Mouse (Mus musculus) ovary, postnatal 10 days (tissue): ENCODE results near the gene Tmem263.
A peak's percentile ranks its signal among the peaks of the same experiment; 100 is the strongest.

Experiments
- DNase-seq: peaks from one replicate; pipeline ENCODE4 v3.0.0; 2022; ENCODE audit warnings: low spot score

Gene Tmem263

GRCm38 (mm10) chr10:85102247-85103084 lies at the start of gene Tmem263, which contains the start of gene Fhl4:
Tmem263 (plus strand) TSS chr10:85102627.
Fhl4 (minus strand) TSS chr10:85102495.
- DNase-seq: peak; percentile 75

- no peak for DNase-seq
Measured at GRCm38 (mm10) chr10:85054876-85055275, 47.6 kb upstream of the Tmem263 start.

GRCm38 (mm10) chr10:85071605-85072152 lies 30.7 kb upstream of the Tmem263 start:
- DNase-seq: no peak

GRCm38 (mm10) chr10:85101841-85102240 lies 586 bp upstream of the Tmem263 start:
- peak; percentile 2 for DNase-seq

- peak; percentile 10 for DNase-seq
Measured at GRCm38 (mm10) chr10:85103085-85103885, 858 bp downstream of the Tmem263 start.

GRCm38 (mm10) chr10:85114409-85114808 lies 12.0 kb downstream of the Tmem263 start:
- DNase-seq: no peak

GRCm38 (mm10) chr10:85125184-85125583 lies 22.8 kb downstream of the Tmem263 start:
- DNase-seq: no peak

GRCm38 (mm10) chr10:85127395-85128287 lies 25.2 kb downstream of the Tmem263 start, which contains the start of gene Mterf2:
Mterf2 (minus strand) TSS chr10:85128027.
- peak; percentile 56 for DNase-seq

GRCm38 (mm10) chr10:85128453-85128852 lies 26.0 kb downstream of the Tmem263 start:
- no peak for DNase-seq

- DNase-seq: no peak
Measured at GRCm38 (mm10) chr10:85136573-85136972, 34.1 kb downstream of the Tmem263 start.

- DNase-seq: no peak
Measured at GRCm38 (mm10) chr10:85141465-85141864, 39.0 kb downstream of the Tmem263 start.

- DNase-seq: no peak
Measured at GRCm38 (mm10) chr10:85146282-85146681, 43.9 kb downstream of the Tmem263 start.

- no peak for DNase-seq
Measured at GRCm38 (mm10) chr10:85149226-85149625, 46.8 kb downstream of the Tmem263 start.

GRCm38 (mm10) chr10:85154195-85154594 lies 51.8 kb downstream of the Tmem263 start:
- no peak for DNase-seq

GRCm38 (mm10) chr10:85157451-85157850 lies 55.0 kb downstream of the Tmem263 start:
- no peak for DNase-seq

GRCm38 (mm10) chr10:85159989-85160619 lies 57.7 kb downstream of the Tmem263 start:
- no peak for DNase-seq

GRCm38 (mm10) chr10:85161745-85162351 lies 59.4 kb downstream of the Tmem263 start:
- DNase-seq: no peak

- DNase-seq: no peak
Measured at GRCm38 (mm10) chr10:85164791-85165190, 62.4 kb downstream of the Tmem263 start.

- DNase-seq: no peak
Measured at GRCm38 (mm10) chr10:85165306-85165705, 62.9 kb downstream of the Tmem263 start.
